Mouse (Mus musculus) frontal cortex, postnatal 14 days (tissue): ENCODE data around the gene Prtn3.

Source experiments
- DNase-seq, 2 experiments: peaks; one replicate each; pipeline ENCODE4 v3.0.0; 2022; ENCODE audit warnings: low spot score in 2 of 2

The Prtn3 gene

DNA sequence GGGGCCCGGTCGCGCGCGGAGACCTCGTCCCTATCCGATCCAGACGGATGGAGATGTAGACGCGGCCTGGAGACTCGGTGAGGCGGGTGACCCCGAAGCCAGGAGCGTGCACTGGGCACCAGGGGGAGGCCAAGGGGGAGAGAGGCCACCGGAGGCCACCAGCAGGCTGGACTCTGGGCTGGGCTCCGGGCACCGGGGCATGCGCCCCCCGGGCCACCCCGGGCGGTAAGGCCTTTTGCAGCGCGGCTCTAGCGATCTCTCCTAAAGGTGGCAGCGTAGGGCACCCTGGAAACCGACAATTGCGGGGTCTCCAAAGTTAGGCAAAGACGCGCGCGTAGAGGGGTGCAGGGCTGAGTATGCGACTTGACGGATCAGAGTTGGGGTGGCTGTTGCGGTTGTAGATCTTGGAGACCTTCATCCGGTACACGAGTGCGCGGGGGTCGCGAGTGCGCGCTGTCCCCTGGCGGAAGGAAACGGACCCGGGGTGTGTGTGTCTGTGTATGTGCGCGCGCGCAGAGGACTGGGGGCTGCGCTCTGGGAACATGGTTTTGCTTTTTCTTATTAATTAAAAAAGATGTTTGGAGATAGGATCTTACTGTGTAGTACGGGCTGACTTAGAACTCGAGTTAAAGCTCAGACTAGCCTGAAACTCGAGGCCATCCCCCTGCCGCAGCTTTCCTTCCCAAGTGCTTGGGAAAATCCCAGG, 53.2 kb downstream of the Prtn3 start:
- peak in 1 of 2 experiments; percentile 57 for DNase-seq

DNA sequence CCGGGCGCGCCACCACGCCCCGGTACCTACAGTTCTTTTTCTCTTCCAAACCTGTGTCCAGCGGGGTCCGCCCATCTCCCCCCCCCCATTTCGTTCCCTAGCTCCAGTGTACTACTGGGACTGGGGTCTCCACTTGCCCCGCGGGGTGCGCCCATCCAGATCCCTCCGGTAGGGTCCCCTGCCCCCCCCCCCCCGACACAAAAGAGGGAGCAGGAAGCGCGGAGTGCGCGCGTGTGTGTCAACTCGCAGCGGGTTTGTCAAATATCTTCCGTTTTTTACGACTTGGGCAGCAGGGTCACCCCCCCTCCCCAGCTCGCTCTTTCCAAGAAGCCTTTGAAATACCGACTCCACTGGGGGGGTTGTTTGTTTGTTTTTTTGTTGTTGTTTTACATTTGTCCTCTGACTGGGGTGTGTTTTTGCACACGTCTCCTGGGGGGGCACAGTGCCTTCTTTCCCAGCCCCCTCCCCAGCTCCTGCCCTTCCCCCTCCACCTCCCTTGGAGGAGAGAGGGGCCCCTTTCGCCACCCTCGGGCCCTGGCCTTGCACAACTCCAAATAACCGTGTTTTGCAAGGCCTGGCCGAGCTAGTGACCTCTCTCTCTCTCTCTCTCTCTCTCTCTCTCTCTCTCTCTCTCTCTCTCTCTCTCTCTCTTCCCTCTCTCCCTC, 53.9 kb downstream of the Prtn3 start:
- no peak for DNase-seq

DNA sequence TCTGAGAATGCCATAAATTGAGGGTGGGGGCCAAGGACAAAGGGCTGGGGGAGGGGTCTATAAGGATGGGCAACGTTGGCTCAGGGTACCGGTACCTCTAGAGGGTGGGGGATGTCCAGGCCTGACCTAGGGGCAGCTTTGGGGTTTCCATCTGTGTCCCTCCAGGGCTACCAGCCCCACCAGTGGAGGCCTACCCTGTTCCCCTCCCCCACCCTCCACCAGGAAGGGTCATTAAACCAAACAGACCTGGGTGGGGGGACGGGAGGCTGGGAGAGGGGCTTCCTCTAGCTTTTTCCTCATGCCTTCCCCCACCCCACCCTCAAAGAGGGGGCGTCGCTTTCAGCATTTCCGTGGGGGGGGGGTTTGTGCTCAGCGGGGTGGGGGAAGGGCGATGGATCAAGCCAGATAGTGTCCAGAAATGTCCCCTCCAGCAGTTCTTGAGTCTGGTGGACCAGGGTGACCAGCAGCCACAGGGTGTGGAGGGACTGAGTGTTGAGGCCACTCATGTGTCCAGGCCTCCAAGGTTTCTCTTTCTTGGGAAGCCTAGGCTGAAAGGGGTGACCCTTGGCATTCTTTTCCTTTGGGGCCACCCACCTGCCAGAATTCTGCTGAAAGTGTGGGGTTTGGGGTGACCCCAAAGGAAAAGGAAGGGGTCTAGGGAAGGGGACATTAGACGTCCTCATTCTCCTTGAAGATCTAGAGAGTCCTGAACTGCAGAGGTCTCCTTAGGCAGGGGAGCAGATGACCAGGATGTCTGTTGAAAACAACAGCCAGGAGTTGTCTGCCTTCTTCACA, 54.8 kb downstream of the Prtn3 start:
- no peak for DNase-seq

DNA sequence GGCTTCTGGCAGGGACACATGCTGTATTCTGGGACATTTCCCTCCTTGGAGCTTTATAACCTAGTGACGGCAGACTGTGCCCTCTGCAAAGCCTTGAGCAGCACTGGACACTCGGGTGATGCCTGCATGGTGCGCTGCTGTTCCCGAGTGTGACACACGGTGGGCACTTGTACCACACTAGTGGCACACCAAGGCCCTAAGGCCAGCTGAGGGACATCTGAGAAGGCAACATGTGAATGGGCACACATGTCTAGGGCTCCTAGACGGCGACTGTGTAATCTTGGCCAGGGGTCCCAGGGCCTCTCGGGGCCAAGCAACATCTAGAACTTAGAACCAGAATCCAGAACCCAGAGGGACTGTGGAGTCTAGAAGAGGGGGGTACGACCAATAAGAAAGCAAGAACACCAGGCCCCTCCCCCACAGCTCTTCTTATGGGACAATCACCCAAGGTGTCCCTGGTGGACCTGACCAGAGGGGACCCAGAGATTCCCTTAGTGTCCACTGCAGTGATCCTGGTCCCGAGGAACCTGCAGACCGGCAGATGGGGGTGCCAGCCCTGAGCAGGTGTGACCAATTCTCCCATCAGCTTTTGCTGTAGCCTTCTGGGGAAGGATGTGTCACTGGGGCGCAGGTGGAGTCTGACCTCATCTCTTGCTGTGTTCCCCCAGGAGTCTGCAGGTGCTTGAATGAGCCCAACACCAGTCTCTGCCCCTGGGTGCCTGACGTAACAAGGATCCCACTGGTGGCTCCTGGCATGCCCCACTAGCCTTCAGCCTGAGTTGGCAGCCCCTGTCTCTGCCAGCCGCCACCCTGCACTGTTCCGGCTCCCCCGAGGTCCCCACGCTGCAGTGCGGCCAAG, 55.9 kb downstream of the Prtn3 start:
- DNase-seq = no peak

DNA sequence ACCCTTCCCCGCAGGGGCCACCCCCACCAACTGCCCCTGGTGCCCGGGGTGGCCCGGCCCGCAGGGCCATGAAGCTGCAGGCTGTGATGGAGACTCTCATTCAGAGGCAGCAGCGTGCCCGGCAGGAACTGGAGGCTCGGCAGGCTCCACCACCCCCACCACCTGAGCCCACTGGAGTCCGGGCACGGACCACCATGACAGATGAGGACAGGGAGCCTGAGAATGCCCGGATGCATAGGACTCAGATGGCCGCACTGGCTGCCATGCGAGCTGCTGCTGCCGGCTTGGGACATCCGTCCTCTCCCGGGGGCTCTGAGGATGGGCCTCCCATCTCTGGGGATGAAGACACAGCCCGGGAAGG, 56.5 kb downstream of the Prtn3 start:
- DNase-seq = no peak

DNA sequence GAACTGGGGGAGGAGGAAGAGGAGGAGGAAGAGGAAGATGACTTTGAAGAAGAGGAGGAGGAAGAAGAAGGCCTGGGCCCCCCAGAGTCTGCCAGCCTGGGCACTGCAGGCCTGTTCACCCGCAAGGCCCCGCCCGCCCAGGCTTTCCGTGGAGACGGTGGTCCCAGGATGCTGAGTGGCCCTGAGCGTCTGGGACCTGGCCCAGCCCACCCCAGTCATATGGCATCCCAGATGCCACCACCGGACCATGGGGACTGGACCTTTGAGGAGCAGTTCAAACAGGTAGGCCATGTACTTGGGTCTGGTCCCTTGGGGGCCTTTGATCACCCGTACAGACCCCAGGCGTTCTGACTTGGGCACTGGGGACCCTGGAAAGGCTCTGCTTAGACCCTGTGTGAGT, 57.5 kb downstream of the Prtn3 start:
- no peak for DNase-seq

DNA sequence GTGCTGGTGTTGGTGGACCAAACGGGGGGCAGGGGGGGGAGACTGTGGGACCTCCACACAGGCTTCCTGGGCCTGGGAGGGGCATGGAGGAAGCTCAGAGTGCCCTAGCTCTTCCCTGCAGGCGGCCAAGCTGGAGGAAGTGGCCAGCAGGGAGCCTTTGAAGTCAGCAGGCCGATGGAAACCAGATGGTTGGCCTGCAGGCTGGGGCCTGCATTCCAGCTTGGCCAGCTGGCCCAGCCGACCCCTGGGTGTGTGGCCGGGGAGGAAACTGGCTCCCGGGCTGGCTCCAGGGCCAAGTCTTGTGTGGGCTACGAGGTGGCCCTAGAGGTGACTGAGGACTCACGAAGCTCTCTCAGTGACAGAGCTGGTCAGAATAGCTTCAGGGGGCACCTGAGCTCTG, 58.5 kb downstream of the Prtn3 start:
- DNase-seq = no peak
